Mouse (Mus musculus) intestine, embryonic 15.5 days (tissue): ENCODE data around the gene Cdc42ep2. TPM values are rescaled to one million over a fixed set of nuclear protein-coding genes. Genes with fewer than 3 reads are reported as not detected.

ENCODE experiments used
- ATAC-seq: fragments of 200-750 bp; cut with Nextera tagmentation; 2 replicates; pipeline ENCODE4 v1.8.0; 2017; ENCODE audit warnings: moderate TSS enrichment, moderate library complexity
- H3K27ac ChIP-seq: fragments of 300-500 bp; sonication (generic); 2 replicates; pipeline ENCODE4 v1.5.1; 2015; ENCODE audit warnings: mild to moderate bottlenecking, inconsistent platforms
- H3K27me3 ChIP-seq: fragments of 300-500 bp; sonication (generic); replicated peaks from 2 replicates; pipeline ENCODE4 v1.6.1; 2015; ENCODE audit warnings: inconsistent platforms
- H3K36me3 ChIP-seq: fragments of 300-500 bp; sonication (generic); 2 replicates; pipeline ENCODE4 v1.6.1; 2015; ENCODE audit warnings: inconsistent platforms
- H3K4me1 ChIP-seq: fragments of 300-500 bp; sonication (generic); replicated peaks from 2 replicates; pipeline ENCODE4 v1.6.1; 2015; ENCODE audit warnings: inconsistent platforms
- H3K4me2 ChIP-seq: fragments of 300-500 bp; sonication (generic); replicated peaks from 2 replicates; pipeline ENCODE4 v1.6.1; 2015; ENCODE audit warnings: mild to moderate bottlenecking, inconsistent platforms
- H3K4me3 ChIP-seq: fragments of 300-500 bp; sonication (generic); replicated peaks from 2 replicates; pipeline ENCODE4 v1.5.1; 2015; ENCODE audit warnings: inconsistent platforms
- H3K9ac ChIP-seq: fragments of 300-500 bp; sonication (generic); 2 replicates; pipeline ENCODE4 v1.6.1; 2015; ENCODE audit warnings: inconsistent platforms
- H3K9me3 ChIP-seq: fragments of 300-500 bp; sonication (generic); 2 replicates; pipeline ENCODE4 v1.6.1; 2016; ENCODE audit warnings: inconsistent platforms
- WGBS: fragments of 180-500 bp; shearing (Covaris S2); methylation state at CpG from one replicate; pipeline ENCODE4 v1.1.7; 2015; 5-methylcytosine and 5-hydroxymethylcytosine counted together
- polyA plus RNA-seq: library from polyadenylated mRNA; unstranded; fragments of >200 nt; fragmentation: Nextera tagmentation; extraction: Ambion mirVana; gene quantifications from 2 replicates; pipeline ENCODE4 v1.2.1, GENCODE M21; 2015

Cdc42ep2 gene
- 11.9 and 12.4 TPM in 2 replicates for polyA plus RNA-seq

- Histone ChIP-seq H3K4me1 (peaks cover 39% of the 10 kb centered on the region), H3K36me3 (no peaks in the 10 kb centered on the region), H3K4me3 (peak within 1 kb of the TSS; percentile 51), H3K9ac (peak within 1 kb of the TSS; percentile 51), H3K9me3 (no peaks in the 10 kb centered on the region), H3K4me2 (peak within 1 kb of the TSS; percentile 89), H3K27ac (peak within 1 kb of the TSS; percentile 92), H3K27me3 (no peaks in the 10 kb centered on the region)
- 0% methylated on average over 18 of the region's 18 CpGs for WGBS
- peak; percentile 94 for ATAC-seq
These were observed at the start of gene Cdc42ep2 for GRCm38 (mm10) chr19:5924713-5925093. TSS of gene Cdc42ep2 (minus strand) at chr19:5924816.

- no peak overlapping the region for H3K4me3 ChIP-seq
- H3K9ac ChIP-seq, result no peak overlapping the region
- H3K27ac ChIP-seq, result no peak overlapping the region
- no peaks in the 10 kb centered on the region for H3K9me3 ChIP-seq
- H3K27me3 ChIP-seq, result no peaks in the 10 kb centered on the region
- H3K36me3 ChIP-seq, result no peaks in the 10 kb centered on the region
- 82% methylated on average over 10 of the region's 10 CpGs for WGBS
- peaks cover 14% of the 10 kb centered on the region for H3K4me1 ChIP-seq
- no peak overlapping the region for H3K4me2 ChIP-seq
- peak; percentile 31; the same call in 1 of the 2 replicates for ATAC-seq
These were observed 43.0 kb upstream of the Cdc42ep2 start for GRCm38 (mm10) chr19:5967664-5968063.

DNA sequence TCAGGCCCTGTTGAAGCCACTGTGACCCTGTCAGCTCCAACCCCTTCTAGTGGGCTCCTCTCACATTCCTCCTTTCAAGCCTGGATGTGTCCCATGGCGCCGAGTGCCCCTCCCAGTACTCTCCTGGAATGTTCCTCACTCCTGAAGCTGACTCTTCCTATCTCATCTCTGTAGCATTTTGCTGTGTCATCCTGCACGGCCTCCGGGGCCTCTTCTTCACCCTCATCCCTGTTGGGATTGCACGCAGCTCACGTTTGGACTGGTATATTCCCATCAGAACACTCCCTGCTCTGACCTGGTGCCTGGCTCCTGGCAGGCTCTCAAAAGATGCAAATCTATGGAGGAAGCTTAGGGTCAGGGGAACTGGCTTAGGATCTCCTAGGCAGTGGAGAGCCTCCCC, 42.2 kb upstream of the Cdc42ep2 start:
- H3K36me3 ChIP-seq, result no peaks in the 10 kb centered on the region
- WGBS, result 72% methylated on average over 6 of the region's 6 CpGs
- H3K9ac ChIP-seq, result no peak overlapping the region
- no peaks in the 10 kb centered on the region for H3K9me3 ChIP-seq
- no peak overlapping the region for H3K4me2 ChIP-seq
- H3K4me1 ChIP-seq, result peaks cover 16% of the 10 kb centered on the region
- no peak for ATAC-seq
- H3K4me3 ChIP-seq, result no peak overlapping the region
- H3K27me3 ChIP-seq, result no peaks in the 10 kb centered on the region
- H3K27ac ChIP-seq, result no peak overlapping the region

DNA sequence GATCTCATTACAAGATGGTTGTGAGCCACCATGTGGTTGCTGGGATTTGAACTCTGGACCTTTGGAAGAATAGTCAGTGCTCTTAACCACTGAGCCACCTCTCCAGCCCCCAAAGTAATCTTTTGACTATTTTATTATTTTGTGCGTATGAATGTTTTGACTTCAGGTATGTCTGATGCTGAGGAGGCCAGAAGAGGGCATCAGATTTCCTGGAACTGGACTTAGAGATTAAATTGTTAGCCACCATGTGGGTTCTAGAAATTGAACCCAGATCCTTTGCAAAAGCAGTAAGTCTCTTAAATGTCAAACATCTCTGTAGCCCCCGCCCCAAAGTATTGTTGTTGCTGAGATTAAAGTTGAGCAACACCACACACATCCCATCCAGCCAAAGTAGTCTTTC, 41.3 kb upstream of the Cdc42ep2 start:
- WGBS, result 92% methylated on average over 2 of the region's 2 CpGs
- Histone ChIP-seq H3K27me3 (no peaks in the 10 kb centered on the region), H3K4me1 (peaks cover 21% of the 10 kb centered on the region), H3K36me3 (no peaks in the 10 kb centered on the region), H3K27ac (no peak overlapping the region), H3K4me2 (no peak overlapping the region), H3K4me3 (no peak overlapping the region), H3K9me3 (no peaks in the 10 kb centered on the region), H3K9ac (no peak overlapping the region)
- no peak for ATAC-seq

GRCm38 (mm10) chr19:5965280-5965679, 40.7 kb upstream of the Cdc42ep2 start:
- H3K36me3 ChIP-seq, result no peaks in the 10 kb centered on the region; the same call in 1 of the 2 replicates
- H3K9me3 ChIP-seq, result no peaks in the 10 kb centered on the region
- H3K9ac ChIP-seq, result no peak overlapping the region
- H3K27ac ChIP-seq, result no peak overlapping the region
- no peak overlapping the region for H3K4me3 ChIP-seq
- peak; percentile 40 for ATAC-seq
- H3K27me3 ChIP-seq, result no peaks in the 10 kb centered on the region
- WGBS, result 6% methylated on average over 4 of the region's 4 CpGs
- peaks cover 23% of the 10 kb centered on the region for H3K4me1 ChIP-seq
- peak overlapping the region; percentile 68; the same call in 1 of the 2 replicates for H3K4me2 ChIP-seq

DNA sequence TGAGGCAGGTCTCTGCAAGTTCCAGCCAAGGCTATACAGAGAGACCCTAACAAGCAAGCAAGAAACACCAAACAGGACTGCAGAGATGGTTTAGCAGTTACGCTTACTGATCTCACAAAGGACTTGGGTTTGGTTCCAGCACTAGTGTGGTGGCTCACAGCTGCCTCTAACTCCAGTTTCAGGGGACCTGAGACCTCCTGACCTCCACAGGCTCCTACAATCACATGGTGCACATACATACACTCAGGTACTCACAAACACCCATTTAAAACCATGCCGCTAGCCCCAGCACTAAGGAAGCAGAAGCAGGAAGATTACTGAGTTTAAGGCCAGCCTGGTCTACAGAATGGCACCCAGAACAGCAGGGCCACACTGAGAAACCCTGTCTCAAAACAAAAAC, 40.2 kb upstream of the Cdc42ep2 start:
- H3K27me3 ChIP-seq, result no peaks in the 10 kb centered on the region
- no peaks in the 10 kb centered on the region; the same call in 1 of the 2 replicates for H3K36me3 ChIP-seq
- 89% methylated on average over 2 of the region's 2 CpGs for WGBS
- peak overlapping the region; percentile 57 for H3K9ac ChIP-seq
- peak overlapping the region; percentile 68; the same call in 1 of the 2 replicates for H3K27ac ChIP-seq
- H3K4me3 ChIP-seq, result 0 out of 2 replicates have a peak overlapping the region, but pooled peaks have one; percentile 54
- peak overlapping the region; percentile 68 for H3K4me2 ChIP-seq
- peaks cover 23% of the 10 kb centered on the region for H3K4me1 ChIP-seq
- no peaks in the 10 kb centered on the region for H3K9me3 ChIP-seq
- no peak for ATAC-seq

- H3K9ac ChIP-seq, result peak within 1 kb of the TSS; percentile 57
- H3K4me2 ChIP-seq, result peak within 1 kb of the TSS; percentile 68
- no peaks in the 10 kb centered on the region for H3K9me3 ChIP-seq
- H3K4me1 ChIP-seq, result peaks cover 23% of the 10 kb centered on the region
- under 1% methylated on average over 50 of the region's 50 CpGs for WGBS
- H3K4me3 ChIP-seq, result peak within 1 kb of the TSS; percentile 54
- H3K36me3 ChIP-seq, result peaks cover 2% of the 10 kb centered on the region
- ATAC-seq, result peak; percentile 91
- H3K27me3 ChIP-seq, result no peaks in the 10 kb centered on the region
- peak within 1 kb of the TSS; percentile 68 for H3K27ac ChIP-seq
These were observed 39.4 kb upstream of the Cdc42ep2 start, which contains the start of gene Pola2 for GRCm38 (mm10) chr19:5963883-5964562. TSS of gene Pola2 (minus strand) at chr19:5964202.

GRCm38 (mm10) chr19:5962651-5963050, 38.0 kb upstream of the Cdc42ep2 start:
- no peak for ATAC-seq

GRCm38 (mm10) chr19:5957371-5957770, 32.8 kb upstream of the Cdc42ep2 start:
- Histone ChIP-seq H3K4me2 (no peak overlapping the region), H3K36me3 (peaks cover 9% of the 10 kb centered on the region), H3K4me1 (peaks cover 30% of the 10 kb centered on the region), H3K27ac (no peak overlapping the region), H3K9ac (no peak overlapping the region), H3K27me3 (no peaks in the 10 kb centered on the region), H3K9me3 (no peaks in the 10 kb centered on the region), H3K4me3 (no peak overlapping the region)
- 81% methylated on average over 5 of the region's 5 CpGs for WGBS
- ATAC-seq, result no peak

More at GRCm38 (mm10) chr19:5962651-5963050, 38.0 kb upstream of the Cdc42ep2 start:
- 33% methylated on average over 1 of the region's 1 CpGs for WGBS
- Histone ChIP-seq H3K4me1 (peaks cover 23% of the 10 kb centered on the region), H3K36me3 (peaks cover 2% of the 10 kb centered on the region), H3K9me3 (no peaks in the 10 kb centered on the region), H3K4me3 (peak overlapping the region; percentile 54; the same call in 1 of the 2 replicates), H3K9ac (no peak overlapping the region), H3K4me2 (peak overlapping the region; percentile 68), H3K27ac (no peak overlapping the region), H3K27me3 (no peaks in the 10 kb centered on the region)

GRCm38 (mm10) chr19:5956685-5957084, 32.1 kb upstream of the Cdc42ep2 start:
- Histone ChIP-seq H3K4me1 (peaks cover 33% of the 10 kb centered on the region), H3K27me3 (no peaks in the 10 kb centered on the region), H3K9ac (no peak overlapping the region), H3K4me2 (no peak overlapping the region), H3K27ac (0 out of 2 replicates have a peak overlapping the region, but pooled peaks have one; percentile 73), H3K36me3 (peaks cover 9% of the 10 kb centered on the region), H3K4me3 (no peak overlapping the region), H3K9me3 (no peaks in the 10 kb centered on the region)
- WGBS, result 19% methylated on average over 3 of the region's 3 CpGs
- peak; percentile 56 for ATAC-seq

- ATAC-seq, result peak; percentile 78
- peaks cover 28% of the 10 kb centered on the region for H3K4me1 ChIP-seq
These were observed 31.4 kb upstream of the Cdc42ep2 start for GRCm38 (mm10) chr19:5955704-5956670.

DNA sequence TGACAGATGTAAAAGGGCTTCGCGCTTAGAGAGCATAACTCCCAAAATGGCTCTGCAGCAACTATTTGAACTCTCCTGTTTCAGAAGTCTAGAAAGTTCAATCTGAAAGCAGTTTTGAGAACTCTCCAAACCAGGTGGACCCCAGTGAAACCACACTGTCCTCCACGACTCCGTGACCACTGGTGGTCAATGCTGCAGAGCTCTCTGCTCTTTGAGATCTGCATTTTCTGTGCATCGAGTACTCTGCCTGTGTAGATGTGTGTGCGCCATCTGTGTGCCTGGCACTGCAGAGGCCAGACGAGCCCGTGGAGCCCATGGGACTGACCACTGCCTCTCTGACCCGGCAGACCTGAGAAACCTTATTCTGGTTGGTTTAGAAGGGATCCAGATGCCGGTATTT, 30.3 kb upstream of the Cdc42ep2 start:
- H3K9ac ChIP-seq, result no peak overlapping the region
- no peaks in the 10 kb centered on the region for H3K27me3 ChIP-seq
- ATAC-seq, result no peak
- H3K9me3 ChIP-seq, result no peaks in the 10 kb centered on the region
- peaks cover 23% of the 10 kb centered on the region for H3K36me3 ChIP-seq
- WGBS, result 85% methylated on average over 10 of the region's 10 CpGs
- peak overlapping the region; percentile 44; the same call in 1 of the 2 replicates for H3K4me2 ChIP-seq
- peaks cover 26% of the 10 kb centered on the region for H3K4me1 ChIP-seq
- peak overlapping the region; percentile 73 for H3K27ac ChIP-seq
- no peak overlapping the region; the same call in 1 of the 2 replicates for H3K4me3 ChIP-seq

More at GRCm38 (mm10) chr19:5955704-5956670, 31.4 kb upstream of the Cdc42ep2 start:
- peaks cover 15% of the 10 kb centered on the region for H3K36me3 ChIP-seq
- 0 out of 2 replicates have a peak overlapping the region, but pooled peaks have one; percentile 8 for H3K4me3 ChIP-seq
- no peak overlapping the region for H3K9ac ChIP-seq
- peak overlapping the region; percentile 44 for H3K4me2 ChIP-seq
- 55% methylated on average over 28 of the region's 28 CpGs for WGBS
- no peaks in the 10 kb centered on the region for H3K9me3 ChIP-seq
- H3K27ac ChIP-seq, result peak overlapping the region; percentile 73
- no peaks in the 10 kb centered on the region for H3K27me3 ChIP-seq
